Mouse (Mus musculus) lung, postnatal 0 days (tissue): Measurements from ENCODE around the gene Rnf157.

ENCODE experiments used
- CTCF ChIP-seq: IDR thresholded peaks from 2 replicates; pipeline ENCODE4 v1.5.1; 2016; ENCODE audit warnings: antibody characterized with exemption, mild to moderate bottlenecking
- EP300 ChIP-seq: IDR thresholded peaks from 2 replicates; pipeline ENCODE4 v1.6.1; 2016; ENCODE audit warnings: antibody characterized with exemption, mild to moderate bottlenecking, control low read depth

DNA sequence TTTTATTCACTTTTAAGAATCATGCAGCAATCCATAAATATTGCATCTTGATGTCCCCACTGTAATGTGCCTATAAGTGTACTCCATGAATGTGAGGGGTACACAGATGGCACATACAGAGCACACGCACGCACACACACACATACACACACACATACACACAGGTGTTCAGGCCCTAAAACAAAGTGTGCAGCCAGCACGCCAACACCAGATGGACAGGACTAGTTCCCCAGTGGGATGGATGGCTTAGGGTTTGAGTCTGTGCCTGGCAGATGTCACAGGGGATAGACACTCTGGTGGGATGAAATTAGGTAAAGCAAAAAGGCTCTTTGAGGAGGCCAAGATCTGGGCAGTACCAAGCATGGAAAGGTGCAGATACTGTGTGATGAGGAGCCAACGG, 76.4 kb downstream of the Rnf157 start:
- TF ChIP-seq CTCF (no peak), EP300 (no peak)
